Mouse (Mus musculus): ENCODE measurements at regions not wholly inside any gene's neighbourhood (a gene's known extent, or its start where the extent isn't known, plus 50 kb on each side); places are given as distances from the start of the nearest gene placed in this dataset.

DNA sequence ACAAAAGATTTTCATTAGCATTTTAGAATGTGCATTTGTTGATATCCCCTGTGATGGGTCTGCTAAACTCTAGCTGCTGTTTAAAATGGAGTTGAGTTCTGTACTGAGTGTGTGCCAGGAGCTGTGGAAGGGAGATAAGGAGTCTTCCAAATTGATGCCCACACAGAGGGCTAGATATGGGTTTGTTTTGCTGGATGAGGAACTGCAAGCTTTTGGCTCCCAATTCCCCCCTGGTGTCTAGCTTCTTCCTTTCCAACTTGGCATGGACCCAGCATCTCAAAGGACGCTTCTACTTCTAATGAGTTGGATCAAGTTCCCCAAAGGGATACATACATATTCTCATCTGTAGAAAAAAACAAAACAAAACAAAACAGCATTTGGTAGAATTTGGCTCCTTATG lies 577.0 kb upstream of the Large1 start:
- DNase-seq, result peak; percentile 19 to 43

DNA sequence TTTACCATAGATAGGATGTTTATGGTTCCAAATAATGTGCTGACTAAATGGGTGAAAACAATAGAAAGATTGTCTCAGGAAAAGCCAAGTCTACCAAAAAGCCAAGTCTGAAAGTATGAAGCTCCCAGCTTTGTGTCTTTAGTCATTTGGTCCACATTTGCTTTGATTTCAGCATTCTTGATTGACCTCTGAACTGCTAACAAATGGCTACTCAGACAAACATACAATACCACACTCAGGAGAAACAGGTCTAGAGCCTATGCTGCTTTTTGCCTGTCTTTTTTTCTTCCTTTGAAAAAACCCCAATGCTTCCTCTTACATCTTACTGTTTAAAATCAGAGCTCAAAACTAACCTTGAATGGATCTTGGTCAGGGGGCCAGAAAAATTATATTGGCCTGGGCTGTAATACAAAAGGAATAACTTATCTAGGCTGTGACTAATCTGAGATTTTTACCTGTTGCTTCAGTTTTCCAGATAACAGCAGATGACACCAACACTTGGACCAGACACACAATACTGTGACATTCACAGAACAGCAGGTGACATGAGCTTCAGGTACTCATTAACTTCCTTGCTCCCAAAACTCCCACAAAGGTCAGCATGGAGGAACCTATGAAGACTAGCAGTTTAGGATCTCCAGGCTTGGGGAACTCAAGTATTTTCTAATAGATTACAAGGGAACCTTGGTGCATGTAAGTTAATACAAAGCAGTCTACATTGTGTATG lies 572.3 kb upstream of the Large1 start:
- DNase-seq, result no peak

DNA sequence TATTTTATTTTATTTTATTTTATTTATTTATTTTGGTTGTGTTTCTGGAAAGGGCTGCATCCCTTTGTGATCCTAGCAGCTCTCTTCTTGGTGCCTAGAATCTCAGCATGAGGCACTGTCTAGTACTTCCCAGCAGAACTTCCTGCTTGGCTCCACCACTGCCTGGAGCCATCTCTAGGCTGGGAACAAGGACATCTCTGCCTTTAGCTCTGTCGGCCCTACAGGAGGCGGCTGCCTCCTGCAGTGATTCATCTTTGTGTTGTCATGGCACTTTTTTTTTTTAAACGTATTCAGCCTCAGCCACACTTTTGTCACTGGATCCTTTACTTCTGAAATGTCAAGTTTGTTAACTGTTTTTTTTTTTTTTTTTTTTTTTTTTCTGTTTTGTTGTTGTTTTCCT lies 569.8 kb upstream of the Large1 start:
- peak in 1 of 2 experiments; percentile 2 for DNase-seq

DNA sequence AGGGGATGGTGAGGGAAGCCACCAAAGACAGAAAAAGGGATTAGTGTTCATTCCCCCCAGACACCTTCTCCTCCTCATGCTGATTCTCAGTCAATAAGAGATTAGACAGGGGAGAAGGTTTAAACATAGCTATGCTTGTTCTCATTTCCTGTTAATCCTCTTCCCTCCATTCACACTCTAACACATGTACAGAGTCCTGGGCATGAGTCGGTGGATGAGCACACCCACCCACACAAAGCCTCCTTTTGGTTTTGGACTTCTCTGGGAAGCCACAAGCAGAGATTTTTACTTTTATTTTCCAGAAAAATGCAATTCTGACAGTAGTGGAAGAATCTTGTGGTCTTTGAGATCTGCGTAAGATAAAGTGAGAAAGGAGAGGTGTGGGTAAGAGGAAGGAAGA lies 567.8 kb upstream of the Large1 start:
- DNase-seq, result no peak

DNA sequence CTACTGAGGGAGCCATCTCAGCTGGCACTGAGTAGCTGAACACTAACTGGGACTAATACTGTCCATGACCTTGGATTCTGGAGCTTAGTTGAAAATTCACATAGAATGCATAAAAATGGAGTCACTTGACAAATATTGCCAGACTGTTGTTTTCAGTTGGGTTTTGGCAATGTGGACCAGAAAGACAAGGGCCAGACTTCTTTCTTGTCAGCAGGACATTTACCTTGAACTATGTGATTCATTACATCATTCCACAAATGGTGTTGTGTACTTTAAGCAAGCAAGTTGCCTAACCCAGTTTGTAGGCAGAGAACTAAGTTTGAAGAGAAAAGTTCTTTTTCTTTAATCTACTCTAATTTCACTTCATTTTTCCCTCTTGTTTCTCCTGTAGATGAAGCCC lies 567.2 kb upstream of the Large1 start:
- no peak for DNase-seq

DNA sequence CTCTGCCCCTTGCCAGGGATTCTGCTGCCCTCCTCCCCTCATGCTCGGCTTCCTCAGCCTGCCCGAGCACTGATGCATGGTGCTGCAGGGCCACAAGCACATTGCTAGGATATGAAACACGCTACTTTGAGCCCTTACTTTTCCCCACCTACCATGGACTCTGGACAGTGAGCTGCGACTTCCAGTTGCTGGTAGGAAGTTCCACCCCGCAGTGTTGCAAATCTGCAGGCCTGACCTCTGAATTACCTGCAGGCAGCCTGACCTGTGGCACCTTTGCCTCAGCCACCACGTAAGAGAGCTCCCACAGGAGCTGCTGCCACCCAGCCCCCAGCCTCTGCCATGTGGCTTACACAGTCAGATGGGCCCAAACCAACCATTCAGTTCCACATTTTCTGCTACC lies 551.7 kb upstream of the Large1 start:
- no peak for DNase-seq

DNA sequence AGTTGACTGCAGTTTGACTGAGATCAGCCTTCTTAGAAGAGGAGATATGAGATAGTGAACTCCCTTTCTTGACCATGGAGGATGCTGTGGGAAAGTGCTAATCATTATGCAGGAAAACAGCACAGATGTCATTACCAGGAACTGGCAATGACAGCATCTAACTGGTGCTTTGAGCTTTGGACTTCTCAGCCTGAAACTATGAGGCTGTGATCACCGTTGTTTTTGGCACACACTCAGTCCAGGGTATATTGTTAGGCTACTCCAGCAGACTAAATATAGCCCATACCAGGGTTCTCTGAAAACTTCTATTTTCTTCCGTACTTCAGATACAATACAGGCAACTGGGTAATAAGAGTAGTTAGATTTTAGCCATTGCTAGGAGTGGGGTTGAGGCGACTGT lies 550.5 kb upstream of the Large1 start:
- no peak for DNase-seq

DNA sequence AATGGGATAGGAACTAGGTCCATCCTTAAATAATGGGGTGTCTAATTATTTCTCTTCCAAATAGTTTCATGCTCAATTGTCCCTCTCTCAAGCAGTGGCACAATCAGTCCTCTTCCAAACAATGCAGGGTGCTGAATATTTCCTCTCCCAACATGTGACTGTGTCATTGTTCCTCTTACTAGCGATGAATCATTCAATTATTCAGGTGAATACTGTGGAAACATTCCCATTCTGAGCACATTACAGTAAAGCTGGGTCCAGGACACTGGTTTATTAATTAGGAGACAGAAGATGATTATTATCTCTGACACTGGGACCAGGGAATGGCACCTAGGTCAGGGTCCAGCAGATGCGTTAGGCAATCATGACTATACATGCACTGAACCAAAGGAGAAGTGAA lies 532.6 kb upstream of the Large1 start:
- no peak for DNase-seq

DNA sequence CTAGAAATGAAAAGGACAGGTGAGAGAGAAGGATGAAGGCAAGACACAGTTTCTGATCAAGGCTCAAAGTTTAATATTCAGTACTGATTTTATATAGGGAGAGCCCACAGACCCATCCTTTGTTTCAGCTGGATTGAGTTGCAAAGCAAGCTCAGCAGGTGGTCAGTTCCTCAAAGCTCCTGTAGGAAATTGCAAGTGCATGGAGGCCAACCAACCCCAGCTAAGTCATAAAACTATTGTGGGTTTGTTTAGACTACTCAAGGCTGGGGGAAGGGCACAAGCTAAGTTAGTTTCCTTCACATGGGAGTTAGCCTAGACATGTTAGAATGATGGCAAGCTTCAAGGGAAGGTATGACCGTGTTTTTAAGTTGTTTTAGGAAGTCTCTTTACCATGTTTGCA lies 528.3 kb upstream of the Large1 start:
- no peak for DNase-seq

Measured in cerebellum, postnatal 10 days (tissue).